Mouse (Mus musculus) kidney, postnatal 10 days (tissue): ENCODE results near the gene Zfp277.

ENCODE experiments used
- DNase-seq: peaks from one replicate; pipeline ENCODE4 v3.0.0; 2021; ENCODE audit warnings: mixed read lengths

The Zfp277 gene

GRCm38 (mm10) chr12:40348251-40348650 lies 97.5 kb downstream of the Zfp277 start:
- DNase-seq: no peak

- no peak for DNase-seq
Observed at GRCm38 (mm10) chr12:40347060-40347698, 98.5 kb downstream of the Zfp277 start.

GRCm38 (mm10) chr12:40341443-40341842 lies 104.3 kb downstream of the Zfp277 start:
- peak; percentile 29 for DNase-seq

- DNase-seq: no peak
Observed at GRCm38 (mm10) chr12:40335303-40335702, 110.4 kb downstream of the Zfp277 start.

GRCm38 (mm10) chr12:40331467-40331866 lies 114.2 kb downstream of the Zfp277 start:
- DNase-seq: no peak

GRCm38 (mm10) chr12:40327012-40327660 lies 118.6 kb downstream of the Zfp277 start:
- DNase-seq: peak; percentile 65

- DNase-seq: no peak
Observed at GRCm38 (mm10) chr12:40325582-40325981, 120.1 kb downstream of the Zfp277 start.

- DNase-seq: no peak
Observed at GRCm38 (mm10) chr12:40324819-40325218, 120.9 kb downstream of the Zfp277 start.

GRCm38 (mm10) chr12:40315146-40315545 lies 130.6 kb downstream of the Zfp277 start:
- DNase-seq: no peak

- peak; percentile 23 for DNase-seq
Observed at GRCm38 (mm10) chr12:40303960-40304359, 141.7 kb downstream of the Zfp277 start.

- no peak for DNase-seq
Observed at GRCm38 (mm10) chr12:40298636-40299035, 147.1 kb downstream of the Zfp277 start.

GRCm38 (mm10) chr12:40286539-40286938 lies 159.2 kb downstream of the Zfp277 start:
- peak; percentile 52 for DNase-seq

GRCm38 (mm10) chr12:40280596-40281325 lies 164.9 kb downstream of the Zfp277 start:
- DNase-seq: no peak

GRCm38 (mm10) chr12:40277581-40277980 lies 168.1 kb downstream of the Zfp277 start:
- DNase-seq: no peak

GRCm38 (mm10) chr12:40274931-40275330 lies 170.8 kb downstream of the Zfp277 start:
- DNase-seq: no peak

GRCm38 (mm10) chr12:40273339-40273738 lies 172.4 kb downstream of the Zfp277 start:
- DNase-seq: no peak

- no peak for DNase-seq
Observed at GRCm38 (mm10) chr12:40272710-40273109, 173.0 kb downstream of the Zfp277 start.

GRCm38 (mm10) chr12:40268313-40268712 lies 177.4 kb downstream of the Zfp277 start:
- DNase-seq: no peak
